Mouse (Mus musculus): ENCODE measurements around the gene Myf6. TPM values are rescaled to one million over a fixed set of nuclear protein-coding genes. Genes with fewer than 3 reads are reported as not detected.

Myf6 gene
- total and polyA plus RNA-seq, 3 experiments: not detected

DNA sequence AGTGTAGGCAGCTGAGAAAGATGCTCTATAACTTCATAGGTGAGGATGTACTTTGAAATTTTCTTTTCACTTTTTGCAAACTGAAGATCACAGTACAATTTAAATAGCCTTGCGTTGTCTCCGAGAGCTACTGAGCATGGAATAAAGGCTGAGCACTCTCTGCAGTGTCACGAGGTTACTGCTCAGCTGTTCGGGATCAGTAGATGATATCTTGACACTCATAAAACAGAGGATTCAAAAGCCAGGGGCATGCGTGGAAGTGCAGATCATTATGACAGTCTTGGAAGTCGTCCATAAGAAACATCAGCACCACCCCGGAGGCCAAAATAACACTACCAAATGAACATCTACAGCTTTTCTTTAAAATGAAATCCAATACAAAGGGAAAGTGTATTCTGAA is 22.1 kb upstream of the Myf6 start:
- Histone ChIP-seq H3K79me2 (replicated peaks; ENCODE audit: control insufficient read depth, extremely low read depth, insufficient read depth, poor library complexity, severe bottlenecking) (no peaks in the 10 kb centered on the region), H3K36me3 (replicated peaks in 1 of 2; ENCODE audit: control insufficient read depth in 1 of 2, insufficient read depth in 1 of 2, low read length in 1 of 2) (no peaks in the 10 kb centered on the region), H3K9me3 (replicated peaks; ENCODE audit: low read length) (peaks cover 27% of the 10 kb centered on the region), H3K4me1 (ENCODE audit: control insufficient read depth in 1 of 2, insufficient read depth in 2 of 2) (no peaks in the 10 kb centered on the region), H3K4me3 (replicated peaks in 1 of 3; ENCODE audit: low read depth in 2 of 3, low read length in 2 of 3, poor library complexity in 1 of 3) (no peak overlapping the region), H3K27me3 (replicated peaks) (no peaks in the 10 kb centered on the region), H3K4me2 (ENCODE audit: insufficient read depth, low read depth, poor library complexity, severe bottlenecking) (no peak overlapping the region), H3K27ac (ENCODE audit: insufficient read depth, low read depth) (no peak overlapping the region), H3K9ac (ENCODE audit: insufficient read depth, low read depth) (no peak overlapping the region)
- TF ChIP-seq POLR2A (IDR thresholded peaks at IDR 0.05; ENCODE audit: low read depth, low read length): no peak
- no peak for TF ChIP-seq ZC3H11A (IDR thresholded peaks at IDR 0.05; ENCODE audit: low read depth, low read length)
- no peak for TF ChIP-seq MXI1 (IDR thresholded peaks at IDR 0.05; ENCODE audit: low read depth, low read length)
- TF ChIP-seq USF2 (conservative IDR thresholded peaks at IDR 0.05; ENCODE audit: low read depth, low read length): no peak
- no peak for TF ChIP-seq SIN3A (IDR thresholded peaks at IDR 0.05; ENCODE audit: low read length)
- TF ChIP-seq MYC (IDR thresholded peaks at IDR 0.05; ENCODE audit: low read depth, low read length): no peak
- TF ChIP-seq TCF12 (IDR thresholded peaks at IDR 0.05; ENCODE audit: low read depth, low read length): no peak
- no peak for TF ChIP-seq UBTF (IDR thresholded peaks at IDR 0.05; ENCODE audit: low read depth, low read length)
- no peak for TF ChIP-seq CTCF (conservative IDR thresholded peaks at IDR 0.05 in 1 of 2, IDR thresholded peaks at IDR 0.05 in 1 of 2; ENCODE audit: low read depth in 2 of 2, low read length in 2 of 2)
- TF ChIP-seq HCFC1 (IDR thresholded peaks at IDR 0.05; ENCODE audit: low read depth, low read length): no peak
- TF ChIP-seq E2F4 (IDR thresholded peaks at IDR 0.05; ENCODE audit: insufficient replicate concordance, low read depth, low read length): no peak
- TF ChIP-seq IRF4 (IDR thresholded peaks at IDR 0.05; ENCODE audit: low read depth, low read length): no peak
- no peak for TF ChIP-seq MAZ (IDR thresholded peaks at IDR 0.05; ENCODE audit: low read depth, low read length)
- TF ChIP-seq MEF2A (IDR thresholded peaks at IDR 0.05; ENCODE audit: borderline replicate concordance, low read depth, low read length): no peak
- no peak for TF ChIP-seq JUN (IDR thresholded peaks at IDR 0.05; ENCODE audit: insufficient read depth, low read depth, low read length)
- dilution Hi-C loops (cut with MboI; ENCODE audit: extremely low pct_ligation_motif_present, extremely low pct_unique_long_range_greater_than_20kb, low sequenced_read_pairs) (no loop called here), in situ Hi-C loops (cut with MboI; ENCODE audit: low pct_ligation_motif_present, low pct_unique_long_range_greater_than_20kb, low sequenced_read_pairs) (no loop called here)
- no peak for DNase-seq (ENCODE audit: extremely low read depth)

DNA sequence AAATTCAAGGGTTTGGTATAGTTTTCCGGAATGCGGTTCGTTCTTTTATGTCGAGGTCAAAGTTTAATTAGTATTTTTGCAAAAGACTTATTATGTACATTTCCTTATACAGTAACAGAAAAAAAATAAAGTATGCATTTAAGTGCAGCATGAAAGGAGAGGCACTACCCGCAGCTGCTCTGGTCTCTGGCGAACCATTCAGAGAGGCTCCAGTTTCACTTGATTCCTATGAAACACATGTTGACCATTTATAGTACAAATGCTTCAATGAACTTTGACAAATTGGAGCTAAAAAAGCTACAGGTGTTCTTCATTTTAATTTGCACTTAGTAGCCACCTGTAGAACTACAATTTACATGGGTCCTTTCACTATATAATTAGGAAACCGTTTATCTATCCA is 20.2 kb upstream of the Myf6 start:
- no peaks in the 10 kb centered on the region for H3K4me1 ChIP-seq (ENCODE audit: control insufficient read depth in 1 of 2, insufficient read depth in 2 of 2)
- H3K9ac ChIP-seq (ENCODE audit: insufficient read depth, low read depth): no peak overlapping the region
- H3K27me3 ChIP-seq (replicated peaks): no peaks in the 10 kb centered on the region
- H3K9me3 ChIP-seq (replicated peaks; ENCODE audit: low read length): peaks cover 20% of the 10 kb centered on the region
- dilution Hi-C loops (cut with MboI; ENCODE audit: extremely low pct_ligation_motif_present, extremely low pct_unique_long_range_greater_than_20kb, low sequenced_read_pairs) (no loop called here), in situ Hi-C loops (cut with MboI; ENCODE audit: low pct_ligation_motif_present, low pct_unique_long_range_greater_than_20kb, low sequenced_read_pairs) (no loop called here)
- no peak overlapping the region for H3K4me2 ChIP-seq (ENCODE audit: insufficient read depth, low read depth, poor library complexity, severe bottlenecking)
- no peak overlapping the region for H3K27ac ChIP-seq (ENCODE audit: insufficient read depth, low read depth)
- H3K4me3 ChIP-seq (replicated peaks in 1 of 3; ENCODE audit: low read depth in 2 of 3, low read length in 2 of 3, poor library complexity in 1 of 3): no peak overlapping the region
- TF ChIP-seq CTCF (conservative IDR thresholded peaks at IDR 0.05 in 1 of 2, IDR thresholded peaks at IDR 0.05 in 1 of 2; ENCODE audit: low read depth in 2 of 2, low read length in 2 of 2): no peak
- TF ChIP-seq SIN3A (IDR thresholded peaks at IDR 0.05; ENCODE audit: low read length): no peak
- TF ChIP-seq RCOR1 (conservative IDR thresholded peaks at IDR 0.05; ENCODE audit: low read depth, low read length): no peak
- no peak for TF ChIP-seq SMC3 (IDR thresholded peaks at IDR 0.05; ENCODE audit: low read depth, low read length)
- TF ChIP-seq E2F4 (IDR thresholded peaks at IDR 0.05; ENCODE audit: insufficient replicate concordance, low read depth, low read length): no peak
- TF ChIP-seq JUND (conservative IDR thresholded peaks at IDR 0.05; ENCODE audit: low read depth, low read length): no peak
- TF ChIP-seq MAZ (IDR thresholded peaks at IDR 0.05; ENCODE audit: low read depth, low read length): no peak
- no peak for TF ChIP-seq USF2 (conservative IDR thresholded peaks at IDR 0.05; ENCODE audit: low read depth, low read length)
- TF ChIP-seq MAFK (IDR thresholded peaks at IDR 0.05; ENCODE audit: insufficient replicate concordance, low read length): no peak
- no peak for TF ChIP-seq ZC3H11A (IDR thresholded peaks at IDR 0.05; ENCODE audit: low read depth, low read length)
- no peak for TF ChIP-seq POLR2A (IDR thresholded peaks at IDR 0.05; ENCODE audit: low read depth, low read length)
- no peak for TF ChIP-seq ZKSCAN1 (IDR thresholded peaks at IDR 0.05; ENCODE audit: borderline replicate concordance, low read depth, low read length)
- no peak for TF ChIP-seq CHD2 (IDR thresholded peaks at IDR 0.05; ENCODE audit: low read length)
- no peak for TF ChIP-seq POLR2AphosphoS2 (IDR thresholded peaks at IDR 0.05; ENCODE audit: low read depth, low read length)
- no peak for TF ChIP-seq USF1 (IDR thresholded peaks at IDR 0.05; ENCODE audit: low read depth, low read length)
- TF ChIP-seq BHLHE40 (IDR thresholded peaks at IDR 0.05; ENCODE audit: low read depth, low read length): no peak
- no peak for TF ChIP-seq TCF12 (IDR thresholded peaks at IDR 0.05; ENCODE audit: low read depth, low read length)
- no peak for TF ChIP-seq MAX (IDR thresholded peaks at IDR 0.05; ENCODE audit: low read length)
- DNase-seq (ENCODE audit: extremely low read depth): no peak
- H3K36me3 ChIP-seq (replicated peaks in 1 of 2; ENCODE audit: control insufficient read depth in 1 of 2, insufficient read depth in 1 of 2, low read length in 1 of 2): no peaks in the 10 kb centered on the region
- no peaks in the 10 kb centered on the region for H3K79me2 ChIP-seq (replicated peaks; ENCODE audit: control insufficient read depth, extremely low read depth, insufficient read depth, poor library complexity, severe bottlenecking)
